Mouse (Mus musculus): Measurements from ENCODE around the gene Rnf111.

Rnf111 gene

GRCm38 (mm10) chr9:70406596-70406995 is 96.9 kb downstream of the Rnf111 start:
- in situ Hi-C loops (cut with MboI; ENCODE audit: low sequenced_read_pairs), result no loop called here

- in situ Hi-C loops (cut with MboI; ENCODE audit: low sequenced_read_pairs), result no loop called here
Measured at GRCm38 (mm10) chr9:70401937-70402539, 101.5 kb downstream of the Rnf111 start.

- in situ Hi-C loops (cut with MboI; ENCODE audit: low sequenced_read_pairs), result no loop called here
Measured at GRCm38 (mm10) chr9:70396083-70396482, 107.4 kb downstream of the Rnf111 start.

- in situ Hi-C loops (cut with MboI; ENCODE audit: low sequenced_read_pairs), result no loop called here
Measured at GRCm38 (mm10) chr9:70395617-70396016, 107.9 kb downstream of the Rnf111 start.

GRCm38 (mm10) chr9:70392563-70392907 is 111.0 kb downstream of the Rnf111 start:
- in situ Hi-C loops (cut with MboI; ENCODE audit: low sequenced_read_pairs), result no loop called here

- in situ Hi-C loops (cut with MboI; ENCODE audit: low sequenced_read_pairs), result no loop called here
Measured at GRCm38 (mm10) chr9:70391660-70392562, 111.6 kb downstream of the Rnf111 start.

- in situ Hi-C loops (cut with MboI; ENCODE audit: low sequenced_read_pairs), result no loop called here
Measured at GRCm38 (mm10) chr9:70391042-70391441, 112.5 kb downstream of the Rnf111 start.

- in situ Hi-C loops (cut with MboI; ENCODE audit: low sequenced_read_pairs), result no loop called here
Measured at GRCm38 (mm10) chr9:70389548-70389947, 114.0 kb downstream of the Rnf111 start.

GRCm38 (mm10) chr9:70387410-70388119 is 116.0 kb downstream of the Rnf111 start:
- in situ Hi-C loops (cut with MboI; ENCODE audit: low sequenced_read_pairs), result no loop called here

- in situ Hi-C loops (cut with MboI; ENCODE audit: low sequenced_read_pairs), result no loop called here
Measured at GRCm38 (mm10) chr9:70384958-70385728, 118.4 kb downstream of the Rnf111 start.

GRCm38 (mm10) chr9:70384494-70384893 is 119.0 kb downstream of the Rnf111 start:
- in situ Hi-C loops (cut with MboI; ENCODE audit: low sequenced_read_pairs), result no loop called here

- in situ Hi-C loops (cut with MboI; ENCODE audit: low sequenced_read_pairs), result no loop called here
Measured at GRCm38 (mm10) chr9:70383750-70384149, 119.8 kb downstream of the Rnf111 start.

GRCm38 (mm10) chr9:70382091-70382490 is 121.4 kb downstream of the Rnf111 start:
- in situ Hi-C loops (cut with MboI; ENCODE audit: low sequenced_read_pairs), result no loop called here

GRCm38 (mm10) chr9:70379502-70380467 is 123.7 kb downstream of the Rnf111 start:
- in situ Hi-C loops (cut with MboI; ENCODE audit: low sequenced_read_pairs), result no loop called here

Data from CH12F3 (cell line).